Mouse (Mus musculus) hematopoietic stem cell, adult 5-6 weeks (primary cell): ENCODE measurements around the gene Efcab9. TPM values are rescaled to one million over a fixed set of nuclear protein-coding genes. Genes with fewer than 3 reads are reported as not detected.
"Not testable (repeated sequence)": the region's sequence is repeated elsewhere in the genome, so short reads cannot be mapped to it uniquely, and the experiment has no call there.

ENCODE experiments used
- ATAC-seq, 2 experiments: fragments of 125-278 bp in 1 of 2; replicated peaks in 1 of 2; 2 replicates each; pipeline ENCODE4 v1.8.0; 2016 to 2017; ENCODE audit warnings: inconsistent platforms in 2 of 2, mild to moderate bottlenecking in 2 of 2, moderate number of reproducible peaks in 2 of 2, low read depth in 1 of 2, moderate TSS enrichment in 1 of 2; ENCODE audit not compliant: low FRiP score in 2 of 2, poor library complexity in 2 of 2, severe bottlenecking in 2 of 2, insufficient read depth in 1 of 2, low TSS enrichment in 1 of 2
- total RNA-seq: library from RNA; stranded (forward); fragments of 172-1452, 232-1000 nt; gene quantifications from 2 replicates; pipeline ENCODE4 v1.2.3, GENCODE M21; 2017

Gene Efcab9
- total RNA-seq, 1 experiment from 2014 or later = not detected

- ATAC-seq = no peak
Measured at GRCm38 (mm10) chr11:32521246-32521645, 10.6 kb downstream of the Efcab9 start.

GRCm38 (mm10) chr11:32519354-32519753, 12.5 kb downstream of the Efcab9 start:
- no peak for ATAC-seq

- ATAC-seq = no peak
Measured at GRCm38 (mm10) chr11:32518770-32519169, 13.1 kb downstream of the Efcab9 start.

GRCm38 (mm10) chr11:32516916-32517712, 14.8 kb downstream of the Efcab9 start:
- no peak for ATAC-seq

DNA sequence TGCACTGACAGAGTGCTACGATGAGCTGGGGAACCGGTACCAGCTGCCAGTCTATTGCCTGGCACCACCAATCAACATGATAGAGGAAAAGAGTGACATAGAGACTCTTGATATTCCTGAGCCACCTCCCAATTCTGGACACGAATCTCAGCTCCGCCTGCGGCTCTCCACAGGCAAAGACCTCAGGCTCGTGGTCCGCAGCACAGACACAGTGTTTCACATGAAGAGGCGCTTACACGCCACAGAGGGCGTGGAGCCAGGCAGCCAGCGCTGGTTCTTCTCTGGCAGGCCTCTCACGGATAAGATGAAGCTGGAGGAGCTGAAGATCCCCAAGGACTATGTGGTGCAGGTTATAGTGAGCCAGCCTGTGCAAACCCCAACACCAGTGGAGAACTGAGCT, 15.8 kb downstream of the Efcab9 start:
- no peak for ATAC-seq

DNA sequence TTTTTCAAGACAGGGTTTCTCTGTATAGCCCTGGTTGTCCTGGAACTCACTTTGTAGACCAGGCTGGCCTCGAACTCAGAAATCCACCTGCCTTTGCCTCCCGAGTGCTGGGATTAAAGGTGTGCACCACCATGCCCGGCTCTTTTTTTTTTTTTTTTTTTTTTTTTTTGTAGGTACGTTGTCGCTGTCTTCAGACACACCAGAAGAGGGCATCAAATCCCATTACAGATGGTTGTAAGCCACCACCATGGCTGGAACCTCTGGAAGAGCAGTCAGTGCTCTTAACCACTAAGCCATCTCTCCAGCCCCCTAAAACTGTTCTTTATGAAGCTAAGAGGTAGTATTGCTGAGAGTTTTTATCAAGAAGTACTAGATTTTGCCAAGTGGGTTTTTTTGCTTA, 17.0 kb downstream of the Efcab9 start:
- ATAC-seq = not testable (repeated sequence)

DNA sequence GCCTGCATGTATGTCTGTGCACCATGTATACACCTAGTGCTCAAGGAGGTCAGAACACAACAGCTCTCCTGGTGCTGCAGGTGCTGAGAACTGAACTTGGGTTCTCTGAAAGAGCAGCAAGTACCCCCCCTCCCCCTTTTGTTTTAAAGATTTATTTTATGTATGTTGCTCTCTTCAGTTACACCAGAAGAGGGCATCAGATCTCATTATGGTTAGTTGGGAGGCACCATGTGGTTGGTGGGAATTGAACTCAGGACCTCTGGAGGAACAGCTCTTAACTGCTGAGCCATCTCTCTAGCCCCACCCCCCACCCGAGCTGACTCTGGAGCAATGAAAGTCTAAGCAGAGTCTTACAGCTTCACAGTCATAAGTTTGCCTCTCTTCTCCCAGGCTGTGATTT, 21.0 kb downstream of the Efcab9 start:
- ATAC-seq = no peak

- no peak for ATAC-seq
Measured at GRCm38 (mm10) chr11:32505091-32505739, 26.7 kb downstream of the Efcab9 start.

DNA sequence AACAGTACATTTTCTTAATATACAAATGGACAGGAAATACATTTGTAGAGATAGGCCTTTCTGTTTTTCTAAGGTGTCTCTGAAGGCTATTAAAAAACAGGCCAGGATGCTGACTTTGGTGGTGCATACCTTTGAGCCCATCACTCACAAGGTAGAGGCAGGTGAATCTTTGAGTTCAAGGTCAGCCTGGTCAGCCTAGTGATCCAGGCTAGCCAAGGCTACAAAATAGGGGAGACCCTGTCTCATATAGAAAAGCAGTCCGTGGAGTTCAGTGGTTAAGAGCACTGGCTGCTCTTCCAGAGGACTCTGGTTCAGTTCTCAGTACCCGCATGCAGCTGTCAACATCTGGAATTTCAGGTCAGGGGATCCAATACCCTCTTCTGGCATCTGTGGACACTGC, 28.2 kb downstream of the Efcab9 start:
- ATAC-seq = no peak

GRCm38 (mm10) chr11:32499931-32500330, 31.9 kb downstream of the Efcab9 start:
- ATAC-seq = no peak

- no peak for ATAC-seq
Measured at GRCm38 (mm10) chr11:32498757-32499535, 32.9 kb downstream of the Efcab9 start.

DNA sequence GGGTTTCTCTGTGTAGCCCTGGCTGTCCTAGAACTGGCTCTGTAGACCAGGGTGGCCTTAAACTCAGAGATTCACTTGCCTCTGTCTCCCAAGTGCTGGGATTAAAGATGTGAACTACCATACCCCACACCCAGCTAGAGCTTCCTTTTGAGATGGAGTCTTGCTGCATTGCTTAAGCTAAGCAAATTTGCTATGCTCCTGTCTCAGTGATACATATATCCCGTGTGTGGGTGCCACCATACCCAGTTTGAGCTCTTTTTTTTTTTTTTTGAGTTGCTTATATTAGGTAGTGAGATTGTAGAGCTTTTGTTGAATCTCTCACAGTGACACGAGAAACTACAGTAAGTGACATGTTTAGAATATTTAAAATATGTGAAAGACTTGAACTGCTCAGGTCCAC, 36.6 kb downstream of the Efcab9 start:
- no peak for ATAC-seq

DNA sequence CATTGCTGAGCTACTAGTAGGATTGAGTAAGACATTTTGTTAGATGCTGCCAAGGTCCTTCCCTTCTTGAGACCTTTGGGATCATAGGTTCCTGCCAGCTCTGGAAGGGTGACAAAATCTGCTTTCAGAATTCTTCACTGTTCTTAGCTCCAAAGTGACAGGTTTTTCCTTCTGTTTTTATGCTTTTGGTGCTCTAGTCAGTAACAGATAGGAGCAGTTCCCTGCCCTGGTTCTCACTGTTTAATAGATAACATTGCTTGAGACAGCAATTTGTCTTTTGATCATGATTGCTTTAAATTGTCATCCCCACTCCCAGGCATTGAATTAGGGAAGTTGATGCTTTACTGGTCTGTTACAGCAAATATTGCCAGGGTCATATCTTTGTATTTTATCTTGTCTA, 38.6 kb downstream of the Efcab9 start:
- no peak for ATAC-seq

DNA sequence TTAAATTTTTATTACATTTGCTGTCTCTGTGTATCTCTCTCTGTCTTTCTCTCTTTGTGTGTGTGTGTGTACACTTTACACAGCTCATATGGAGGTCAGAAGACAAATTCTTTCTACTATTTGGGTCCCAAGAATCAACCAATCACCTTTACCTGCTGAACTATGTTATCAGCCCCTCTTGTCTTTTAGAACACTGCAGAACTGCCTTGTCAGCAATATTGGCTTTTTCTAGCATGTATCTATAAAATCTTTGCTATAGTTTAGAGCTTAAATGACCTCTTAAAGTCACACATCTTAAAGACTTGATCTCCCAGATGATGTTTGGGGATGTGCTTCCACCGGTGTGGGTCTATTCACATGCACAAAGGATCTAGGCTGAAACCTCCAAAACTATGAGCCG, 40.8 kb downstream of the Efcab9 start:
- ATAC-seq = no peak

- peak; percentile 76 to 92 for ATAC-seq
Measured at GRCm38 (mm10) chr11:32488808-32489670, 42.8 kb downstream of the Efcab9 start.

GRCm38 (mm10) chr11:32488344-32488743, 43.5 kb downstream of the Efcab9 start:
- no peak for ATAC-seq

GRCm38 (mm10) chr11:32487501-32487900, 44.4 kb downstream of the Efcab9 start:
- ATAC-seq = no peak
